Mouse (Mus musculus) neutrophil, adult 5-6 weeks (primary cell): ENCODE data around the gene Gm10447. TPM values are rescaled to one million over a fixed set of nuclear protein-coding genes. Genes with fewer than 3 reads are reported as not detected.
"Not testable (repeated sequence)": the region's sequence is repeated elsewhere in the genome, so short reads cannot be mapped to it uniquely, and the experiment has no call there.

Experiments
- ATAC-seq: fragments of 151-379, 151-347 bp; 2 replicates; pipeline ENCODE4 v1.8.0; 2017; ENCODE audit warnings: mild to moderate bottlenecking, moderate TSS enrichment; ENCODE audit not compliant: insufficient number of reproducible peaks, poor library complexity, low FRiP score, severe bottlenecking; ENCODE audit errors: extremely low read depth
- total RNA-seq: library from RNA; stranded (forward); fragments of 200-1000 nt; gene quantifications from 2 replicates; pipeline ENCODE4 v1.2.3, GENCODE M21; 2017

The Gm10447 gene
- total RNA-seq, 1 experiment from 2014 or later, result not detected

DNA sequence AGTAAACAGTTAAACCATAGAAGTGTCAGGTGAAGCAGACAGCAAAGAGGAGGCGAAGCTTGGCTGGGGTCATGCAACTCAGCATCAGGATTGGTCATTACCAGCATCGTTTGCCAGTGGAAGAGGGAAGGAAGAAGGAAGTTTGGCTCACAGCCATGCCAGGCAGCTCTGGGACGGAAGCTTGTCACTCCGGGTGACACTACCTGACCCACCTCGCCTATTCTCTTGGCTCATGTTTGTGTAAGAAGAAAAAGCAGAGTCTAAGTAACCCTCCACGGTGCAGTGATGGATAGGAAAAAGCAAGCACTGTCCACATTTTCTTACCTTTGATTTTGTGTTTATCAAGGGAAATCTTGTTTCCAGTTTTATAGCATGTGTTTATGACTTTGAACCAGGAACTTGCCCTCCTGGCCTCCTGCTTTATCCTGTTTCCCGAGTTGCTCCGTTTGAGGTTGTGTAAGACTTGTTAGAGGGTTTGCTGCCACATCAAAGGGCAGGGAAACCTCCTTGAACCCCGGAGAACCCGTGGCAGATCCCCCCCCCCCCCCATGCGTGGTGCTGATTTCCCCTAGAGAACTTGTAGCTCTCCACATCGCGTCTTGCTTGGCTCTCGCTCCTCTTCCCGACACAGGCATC is 6.7 kb downstream of the Gm10447 start:
- no peak for ATAC-seq

DNA sequence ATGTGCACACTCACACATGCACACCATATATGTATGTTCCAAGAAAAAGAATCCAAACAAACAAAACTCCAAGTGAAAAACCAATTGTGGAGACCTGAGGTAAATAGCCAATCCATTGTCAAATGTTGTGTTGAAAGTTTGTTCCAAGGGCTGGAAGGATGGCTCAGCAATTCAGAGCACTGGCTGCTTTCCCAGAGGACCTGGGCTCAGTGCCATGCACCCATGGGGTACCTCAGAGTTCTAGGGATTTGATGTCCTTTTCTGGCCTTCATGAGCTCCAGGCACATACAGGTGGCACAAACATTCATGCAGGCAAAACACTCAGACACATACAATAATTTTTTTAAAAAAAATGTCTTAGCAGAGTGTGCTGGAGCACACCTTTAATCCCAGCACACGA is 8.4 kb downstream of the Gm10447 start:
- ATAC-seq, result no peak

DNA sequence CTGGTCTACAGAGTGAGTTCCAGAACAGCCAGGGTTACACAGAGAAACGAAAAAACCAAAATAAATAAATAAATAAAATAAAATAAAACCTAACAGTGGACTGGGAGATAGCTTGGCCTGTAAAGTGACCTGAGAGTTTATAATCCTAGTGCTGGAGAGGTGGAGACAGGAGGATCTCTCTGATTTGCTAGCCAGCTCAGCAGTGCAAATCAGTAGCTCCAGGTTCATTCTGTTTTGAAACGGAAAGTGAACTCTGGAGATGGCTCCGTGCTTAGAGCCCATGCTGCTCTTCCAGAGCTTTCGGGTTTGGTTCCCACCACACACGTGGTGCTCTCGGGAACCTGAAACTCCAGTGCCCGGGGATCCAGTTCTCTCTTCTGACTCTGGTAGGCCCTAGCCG is 8.9 kb downstream of the Gm10447 start:
- no peak for ATAC-seq

DNA sequence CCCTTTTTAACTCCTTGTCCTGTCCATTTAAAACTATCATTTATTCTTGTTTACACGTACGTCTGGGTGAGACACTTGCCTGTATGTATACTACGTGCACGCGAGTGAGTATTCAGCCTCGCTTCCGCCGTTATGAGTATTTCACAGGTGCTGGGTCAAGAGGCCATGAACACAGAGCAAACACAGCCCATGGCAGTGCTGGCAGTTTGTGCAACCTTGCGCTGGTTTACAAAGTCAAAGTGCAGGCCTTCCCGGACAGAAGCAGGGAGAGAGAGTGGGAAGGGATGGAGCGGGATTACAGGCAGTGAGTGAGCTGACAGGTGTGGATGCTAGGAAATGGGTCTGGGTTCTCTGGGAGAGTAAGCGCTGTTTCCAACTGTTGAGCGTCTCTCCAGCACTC is 10.7 kb downstream of the Gm10447 start:
- no peak for ATAC-seq

DNA sequence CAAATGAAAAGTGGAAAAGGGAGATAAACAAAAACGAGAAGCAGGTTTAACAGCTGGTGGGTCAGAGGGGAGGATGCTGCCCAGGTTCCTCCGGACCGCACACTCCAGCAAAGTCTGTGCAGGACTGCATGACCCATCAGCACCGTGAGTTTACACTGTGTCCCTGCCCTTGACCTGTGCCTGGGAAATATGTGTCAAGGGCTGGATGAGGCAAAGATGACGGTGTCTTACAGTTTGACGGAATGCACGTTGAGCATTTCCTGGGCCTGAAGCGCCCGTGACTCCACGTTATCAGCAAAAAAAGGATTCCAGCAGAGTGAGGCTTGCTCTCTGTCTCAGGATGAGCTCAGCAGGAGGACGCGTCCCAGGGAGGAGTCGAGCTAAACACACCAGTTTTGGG is 11.3 kb downstream of the Gm10447 start:
- no peak for ATAC-seq

DNA sequence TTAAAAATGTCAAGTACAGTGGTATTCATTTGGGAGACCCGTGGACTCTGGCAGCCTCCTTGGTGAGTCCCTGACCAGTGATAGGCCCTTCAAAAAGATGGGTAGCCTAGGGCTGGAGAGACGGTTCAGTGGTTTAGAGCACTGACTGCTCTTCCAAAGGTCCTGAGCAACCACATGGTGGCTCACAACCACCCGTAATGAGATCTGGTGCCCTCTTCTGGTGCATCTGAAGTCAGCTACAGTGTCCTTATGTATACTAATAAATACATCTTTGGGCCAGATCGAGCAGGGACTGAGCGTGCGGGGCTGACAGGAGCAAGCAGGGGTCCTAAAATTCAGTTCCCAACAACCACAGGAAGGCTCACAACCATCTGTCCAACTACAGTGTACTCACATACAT is 13.0 kb downstream of the Gm10447 start:
- no peak for ATAC-seq

DNA sequence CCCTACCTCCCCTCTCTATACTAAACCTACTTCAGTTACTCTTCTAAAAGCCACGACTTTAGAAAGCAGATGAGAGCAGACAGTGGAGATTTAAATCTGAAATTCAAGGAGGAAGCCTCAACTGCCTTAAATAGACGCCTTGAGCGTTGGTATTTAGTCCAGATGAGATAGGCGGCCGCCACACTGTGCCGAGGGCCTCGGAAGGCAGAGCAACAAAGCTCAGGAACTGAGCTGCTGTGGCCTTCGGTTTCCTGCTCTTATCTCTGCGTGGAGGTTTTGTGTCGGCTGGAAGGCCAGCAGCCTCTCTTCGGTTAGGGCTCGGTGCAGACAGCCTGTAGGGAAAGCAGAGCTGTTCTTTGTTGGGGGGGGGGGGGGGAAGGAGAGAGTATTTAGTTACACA is 15.0 kb downstream of the Gm10447 start:
- no peak for ATAC-seq

DNA sequence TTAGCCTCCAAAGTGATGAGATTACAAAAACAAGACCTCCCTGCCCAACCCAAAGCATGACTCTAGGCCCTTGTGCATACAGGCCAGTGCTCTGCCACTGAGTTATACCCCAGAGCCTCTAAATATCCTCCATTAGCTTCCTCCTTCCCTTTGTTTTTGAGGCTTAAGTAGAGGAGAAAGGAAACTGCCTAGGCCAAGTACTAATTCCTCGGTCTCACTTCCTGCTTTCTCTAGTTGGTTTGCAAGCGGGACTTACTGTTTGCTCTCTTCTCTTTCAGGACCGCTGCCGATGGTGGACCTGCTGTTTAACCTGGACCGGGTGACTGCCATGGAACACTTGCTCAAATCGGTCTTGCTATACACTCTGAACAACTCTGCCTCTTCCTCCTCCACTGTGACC is 20.6 kb downstream of the Gm10447 start:
- no peak for ATAC-seq

DNA sequence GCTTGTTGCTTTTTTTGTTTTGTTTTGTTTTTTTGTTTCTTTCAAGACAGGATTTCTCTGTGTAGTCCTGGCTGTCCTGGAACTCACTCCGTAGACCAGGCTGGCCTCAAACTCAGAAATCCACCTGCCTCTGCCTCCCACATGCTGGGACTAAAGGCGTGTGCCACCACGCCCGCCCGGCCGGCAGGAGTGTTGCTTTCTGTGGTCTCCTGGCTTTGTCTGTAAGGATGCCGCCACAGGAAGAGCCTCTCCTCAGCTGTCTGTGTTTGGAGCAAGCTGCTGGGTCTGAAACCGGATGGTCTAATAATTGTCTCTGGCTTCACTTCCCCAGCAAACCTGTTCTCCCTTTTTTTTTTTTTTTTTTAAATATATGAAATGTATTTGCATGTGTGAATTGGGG is 21.4 kb downstream of the Gm10447 start:
- no peak for ATAC-seq

DNA sequence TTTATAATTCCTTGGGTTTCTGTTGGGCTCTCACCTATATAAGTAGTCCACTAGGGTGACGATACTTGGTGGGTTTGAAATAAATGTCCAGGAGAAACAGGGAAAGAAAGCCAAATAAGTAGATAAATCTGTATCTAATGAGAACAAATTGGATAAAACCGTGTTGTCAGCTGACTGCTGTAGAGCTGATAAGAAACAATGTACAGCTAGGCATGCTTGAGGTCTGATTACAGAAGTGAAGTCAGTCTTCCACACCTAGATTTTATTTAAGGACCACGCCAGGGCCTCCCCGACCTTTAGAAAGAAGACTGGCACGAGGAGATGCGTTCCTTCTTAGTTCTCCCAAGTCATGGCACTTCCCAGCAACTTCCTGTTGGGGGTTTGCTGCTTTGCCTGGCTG is 23.9 kb downstream of the Gm10447 start:
- no peak for ATAC-seq

DNA sequence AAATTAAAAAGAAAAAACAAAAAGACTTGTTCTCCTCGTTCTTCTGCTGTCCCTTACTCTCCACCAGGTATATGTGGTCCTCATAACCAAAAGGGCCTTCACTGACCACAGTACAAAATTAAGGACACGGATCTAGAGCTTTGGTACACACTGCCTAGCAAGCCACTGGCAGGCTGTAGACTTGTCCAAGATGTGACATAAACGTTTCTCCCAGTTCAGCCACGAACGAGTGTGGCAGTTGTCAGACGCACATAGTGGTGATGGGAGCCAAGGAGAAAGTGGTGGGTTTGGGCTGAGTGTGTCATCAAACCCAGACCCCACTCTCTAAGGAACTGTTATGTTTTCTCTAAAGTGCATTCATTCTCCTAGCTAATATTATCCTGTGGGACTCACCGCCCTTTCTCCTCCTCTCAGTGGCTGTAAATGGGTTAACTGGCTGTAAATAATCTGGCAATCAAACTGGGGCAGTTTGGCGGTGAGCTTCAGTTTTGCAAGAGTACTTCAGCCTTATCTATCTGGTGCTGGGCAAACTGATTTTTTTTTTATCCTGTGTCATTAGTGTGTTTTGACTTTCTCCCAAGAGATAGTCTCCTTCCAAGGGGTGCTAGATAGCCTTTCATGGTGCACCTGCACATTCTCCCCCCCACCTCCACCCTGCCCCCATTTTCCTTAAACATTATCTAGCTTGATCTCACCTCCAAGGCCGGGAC is 25.4 kb downstream of the Gm10447 start:
- no peak for ATAC-seq

DNA sequence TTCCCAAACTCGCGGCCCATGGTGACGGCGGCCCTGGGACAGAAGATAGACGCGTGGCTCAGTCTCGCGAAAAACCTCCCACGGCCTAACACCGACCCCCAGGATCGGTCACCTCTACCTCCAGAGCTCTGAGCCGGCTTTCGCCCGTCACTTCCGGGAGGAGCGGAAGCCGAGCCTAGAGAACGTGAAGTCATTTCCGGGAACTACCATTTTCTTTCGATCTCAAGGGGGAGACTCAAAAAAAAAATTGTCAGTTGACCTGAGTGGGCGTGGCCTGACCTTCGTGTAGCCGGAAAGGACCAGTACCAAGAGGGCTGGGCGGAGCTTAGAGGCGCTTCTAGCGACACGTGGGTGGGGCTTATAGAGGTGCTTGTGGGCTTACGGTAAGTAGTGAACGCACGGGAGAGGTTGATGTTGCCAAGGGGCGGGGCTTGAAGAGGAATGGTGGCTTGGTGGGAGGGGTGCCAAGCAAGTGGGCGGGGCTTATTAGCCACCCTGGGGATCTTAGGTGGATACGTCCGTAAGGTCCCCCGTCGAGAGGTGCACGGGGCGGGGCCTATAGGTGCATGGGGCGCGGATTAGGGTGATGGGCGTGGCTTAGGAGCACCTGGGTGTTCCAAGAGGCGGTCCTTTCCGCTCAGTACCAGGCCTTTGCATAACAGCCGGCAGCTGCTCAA is 26.1 kb downstream of the Gm10447 start, which contains the start of the genes Uqcrq and Gdf9:
TSS of gene Uqcrq (minus strand) at position 162 of the 677 bp plus-strand sequence.
TSS of gene Gdf9 (plus strand) at position 354 of the 677 bp plus-strand sequence.
- ATAC-seq, result peak; percentile 88

DNA sequence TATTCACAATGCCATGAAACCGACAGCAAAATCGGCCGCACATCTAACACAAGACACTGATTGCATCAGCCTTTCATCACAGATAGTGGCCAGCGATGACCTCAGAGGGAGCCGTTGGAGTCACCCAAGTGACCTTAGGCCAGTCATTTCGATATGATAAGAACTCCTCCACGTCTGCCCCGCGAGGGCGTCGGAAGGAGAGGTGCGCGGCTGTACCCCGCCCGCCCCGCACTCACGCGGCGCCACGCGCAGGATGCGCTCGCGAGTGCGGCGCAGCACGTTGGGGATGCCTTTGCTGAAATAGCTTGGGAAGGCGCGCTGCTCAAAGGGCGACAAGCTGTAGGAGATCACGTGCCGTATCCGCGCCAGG is 26.6 kb downstream of the Gm10447 start:
- 0 out of 2 replicates have a peak, but pooled peaks have one; percentile 0 for ATAC-seq

DNA sequence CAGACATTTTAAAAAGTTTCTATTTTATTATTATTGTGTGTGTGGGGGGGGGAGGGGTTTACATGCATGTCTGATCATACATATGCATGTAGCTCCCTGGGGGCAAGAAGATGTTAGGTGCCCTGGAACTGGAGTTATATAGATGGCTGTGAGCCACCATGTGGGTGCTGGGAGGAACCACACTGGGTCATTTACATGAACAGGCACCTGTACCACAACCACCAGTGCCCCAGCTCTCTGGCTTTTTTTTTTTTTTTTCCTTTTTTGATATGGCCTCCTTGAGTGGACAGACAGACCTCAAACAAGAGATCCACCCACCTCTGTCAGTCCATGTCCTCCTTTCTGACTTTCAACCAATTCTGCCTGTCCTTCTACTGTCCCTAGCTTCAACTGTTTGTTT is 27.7 kb downstream of the Gm10447 start:
- no peak for ATAC-seq

DNA sequence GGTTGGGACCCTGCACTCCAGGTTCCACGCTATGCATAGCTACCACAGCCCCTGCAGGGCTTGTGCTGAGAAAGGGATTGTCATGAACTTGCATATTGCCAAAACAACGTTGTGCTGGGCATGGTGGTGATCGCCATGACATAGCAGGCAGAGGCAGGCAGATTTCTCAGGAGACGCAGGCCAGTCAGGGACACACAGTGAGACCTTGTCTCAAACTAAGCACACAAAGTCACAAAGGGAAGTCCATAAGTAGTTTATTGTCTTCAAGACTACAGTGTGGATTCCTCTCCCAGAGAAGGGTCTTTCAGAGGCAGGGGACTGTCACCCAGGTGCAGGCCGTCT is 28.2 kb downstream of the Gm10447 start:
- ATAC-seq, result no peak

DNA sequence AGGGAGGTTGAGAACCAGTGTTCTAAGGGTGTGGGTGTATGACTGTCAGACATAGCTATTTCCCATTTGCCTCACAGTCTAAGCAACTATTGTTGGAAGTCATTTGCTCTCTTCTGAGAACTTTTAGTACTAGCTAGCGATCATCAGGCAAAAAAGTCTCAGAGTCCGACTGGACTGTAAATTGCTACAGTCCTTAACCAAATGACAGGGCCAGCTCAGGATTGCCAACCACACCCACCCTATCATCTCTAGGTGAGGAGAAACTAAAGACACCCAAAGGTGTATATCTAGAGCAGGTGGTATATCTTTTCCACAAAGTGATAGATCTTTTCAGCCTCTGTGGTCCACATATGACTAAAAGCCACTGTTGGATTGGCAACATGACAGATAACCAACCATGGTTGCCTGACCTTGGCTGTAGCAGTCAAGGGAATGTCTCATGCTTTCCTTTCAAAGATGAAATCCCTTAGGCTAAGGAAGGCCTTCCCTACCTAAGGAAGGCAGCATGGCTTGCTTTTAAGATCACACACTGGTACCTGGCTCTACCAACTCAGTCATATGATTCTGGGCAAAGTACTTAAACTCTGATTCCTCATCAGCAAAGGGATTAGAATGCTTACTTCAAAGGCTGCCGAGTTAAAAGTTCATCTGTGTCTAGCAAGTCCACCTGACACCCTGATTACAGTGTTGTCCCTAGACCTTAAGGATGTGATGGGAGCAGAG is 28.8 kb downstream of the Gm10447 start:
- ATAC-seq, result no peak

DNA sequence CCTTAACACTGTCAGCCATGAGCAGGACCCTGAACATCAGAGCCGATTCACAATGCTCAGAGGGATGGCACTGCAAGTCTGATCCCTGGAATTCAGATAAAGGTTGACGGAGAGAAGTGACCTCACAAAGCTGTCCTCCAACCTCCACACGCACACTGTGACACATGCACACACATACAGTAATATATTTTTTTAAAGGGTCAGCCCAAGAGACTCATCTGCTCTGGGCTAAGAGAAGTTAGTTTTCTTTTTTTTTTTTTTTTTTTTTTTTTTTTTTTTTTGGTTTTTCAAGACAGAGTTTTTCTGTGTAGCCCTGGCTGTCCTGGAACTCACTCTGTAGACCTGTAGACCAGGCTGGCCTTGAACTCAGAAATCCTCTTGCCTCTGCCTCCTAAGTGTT is 30.0 kb downstream of the Gm10447 start:
- ATAC-seq, result not testable (repeated sequence)

DNA sequence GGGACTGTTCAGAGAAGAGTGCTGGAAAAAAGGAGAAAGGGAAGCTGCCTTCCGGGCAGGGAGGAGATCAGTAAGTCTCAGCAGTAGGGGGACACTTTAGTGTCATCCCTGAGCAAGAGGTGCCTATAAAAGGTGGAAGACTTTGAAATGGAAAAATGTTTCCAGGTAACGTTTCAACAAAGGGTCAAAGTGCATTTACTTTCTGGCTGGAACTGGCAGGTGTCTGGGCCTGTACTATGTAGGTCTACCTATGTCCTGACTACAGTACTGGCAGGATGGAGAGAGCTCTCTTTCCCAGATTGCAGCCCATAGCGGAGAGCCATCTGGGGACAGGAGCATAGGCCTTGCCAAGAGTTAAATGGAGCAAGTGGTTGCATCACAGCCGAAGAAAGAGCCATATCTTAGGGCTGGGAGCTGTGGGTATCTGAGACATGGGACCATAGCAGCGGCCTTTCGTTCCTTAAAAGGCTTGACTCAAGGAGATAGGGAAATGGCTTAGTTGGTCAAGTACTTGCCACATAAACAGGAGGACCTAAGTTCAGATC is 31.1 kb downstream of the Gm10447 start:
- ATAC-seq, result no peak

DNA sequence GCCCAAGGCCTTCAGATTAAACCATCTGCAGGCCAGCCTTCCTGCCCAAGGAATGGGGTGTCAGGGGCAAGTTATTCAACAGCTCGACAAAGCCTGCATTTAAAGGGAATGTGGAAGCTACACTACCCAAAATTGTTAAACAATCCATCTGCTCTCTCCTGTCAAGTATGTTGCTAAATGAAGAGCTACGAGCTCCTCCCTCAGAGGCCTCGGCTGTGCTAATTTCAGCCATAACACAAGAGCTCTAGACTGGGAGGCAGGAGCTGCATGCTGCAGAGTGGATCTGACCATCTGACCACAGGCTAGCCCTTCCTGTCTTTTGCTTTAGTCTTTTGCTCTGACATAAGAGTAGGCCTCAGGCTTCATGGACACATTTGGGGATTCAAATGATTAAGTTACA is 31.7 kb downstream of the Gm10447 start:
- no peak for ATAC-seq
